In the genomic region with DNA sequence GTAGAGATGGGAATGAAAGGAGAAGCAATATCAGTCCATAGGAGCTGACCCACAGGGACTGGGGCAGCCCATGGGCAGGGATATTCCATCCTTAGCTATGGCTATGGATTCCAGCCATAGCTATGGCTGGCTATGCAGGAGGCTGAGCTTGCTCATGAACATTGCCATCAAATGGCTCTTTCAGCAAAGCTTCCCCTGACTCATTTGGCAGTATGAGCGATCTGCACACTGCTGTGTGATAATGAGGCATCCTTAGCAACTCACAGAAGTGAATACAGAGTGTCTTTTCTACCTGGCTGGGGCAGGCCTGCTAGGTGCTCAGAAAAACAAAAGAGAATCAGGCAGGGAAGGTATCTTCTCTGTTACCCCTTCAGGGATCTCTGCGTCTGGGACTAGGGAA, we compare ENCODE assay signal across 16 mouse cellular contexts.
"Had no signal": no experiment of that assay in that cellular context is flagged by ENCODE, and none has a peak within 500 bp of the region (broad histone marks: within the 10 kb centered on the region; RNA-seq: fewer than 3 reads in every experiment).

No protein-coding gene starts in this region.

- H3K27ac ChIP-seq: lung, embryonic 15.5 days; macrophage; midbrain, embryonic 12.5 days; neural tube, embryonic 12.5 days; stomach, embryonic 15.5 days; stomach, postnatal 0 days had no signal

- DNase-seq: liver, postnatal 0 days; lung, adult 2 months; lung, postnatal 14 days; lung, postnatal 36 days; midbrain, embryonic 14.5 days; right cerebral cortex, postnatal 14 days; thymus, adult 2 months; thymus, postnatal 25 days; thymus, postnatal 4 days had no signal

- H3K4me3 ChIP-seq: lung, embryonic 15.5 days; megakaryocyte, embryonic 14.5 days; midbrain, embryonic 12.5 days; neural tube, embryonic 12.5 days; stomach, embryonic 15.5 days had no signal
